Mouse (Mus musculus) small intestine, adult 2 months (tissue): ENCODE measurements at regions not wholly inside any gene's neighbourhood (a gene's known extent, or its start where the extent isn't known, plus 50 kb on each side); places are given as distances from the start of the nearest gene placed in this dataset.
"Not testable (repeated sequence)": the region's sequence is repeated elsewhere in the genome, so short reads cannot be mapped to it uniquely, and the experiment has no call there.

Experiments
- H3K27ac ChIP-seq: fragments of 200-500 bp; 2 replicates; pipeline ENCODE4 v1.5.1; 2012; ENCODE audit warnings: low read depth, low read length, control low read depth, inconsistent platforms; ENCODE audit not compliant: insufficient read depth
- H3K27me3 ChIP-seq: fragments of 200-500 bp; 2 replicates; pipeline ENCODE4 v1.6.1; 2012; ENCODE audit warnings: mild to moderate bottlenecking, moderate library complexity, low read length, inconsistent platforms; ENCODE audit not compliant: control insufficient read depth, insufficient read depth
- H3K36me3 ChIP-seq: fragments of 200-500 bp; 2 replicates; pipeline ENCODE4 v1.6.1; 2012; ENCODE audit warnings: mild to moderate bottlenecking, low read length, control low read depth, inconsistent platforms; ENCODE audit not compliant: control insufficient read depth, insufficient read depth
- H3K4me1 ChIP-seq: fragments of 200-500 bp; 2 replicates; pipeline ENCODE4 v1.6.1; 2012; ENCODE audit warnings: low read length, inconsistent platforms, mixed read lengths; ENCODE audit not compliant: control insufficient read depth, insufficient read depth, insufficient read length
- H3K4me3 ChIP-seq: fragments of 200-500 bp; 2 replicates; pipeline ENCODE4 v1.5.1; 2012; ENCODE audit warnings: low read depth, mild to moderate bottlenecking, control low read depth, inconsistent platforms, low read length, moderate library complexity
- CTCF ChIP-seq: fragments of 200-500 bp; IDR thresholded peaks from 2 replicates; pipeline ENCODE4 v1.5.1; 2012; ENCODE audit warnings: low read depth, mild to moderate bottlenecking, control low read depth, inconsistent platforms, low read length, moderate library complexity, mixed read lengths; ENCODE audit not compliant: insufficient replicate concordance, insufficient read length; ENCODE audit errors: extremely low read depth
- POLR2A ChIP-seq: fragments of 200-500 bp; IDR thresholded peaks from 2 replicates; pipeline ENCODE4 v1.6.1; 2012; ENCODE audit warnings: low read depth, mild to moderate bottlenecking, control low read depth, inconsistent platforms, low read length, moderate library complexity
- WGBS: fragments of 180-500 bp; shearing (Covaris S2); methylation state at CpG from one replicate; pipeline ENCODE4 v1.1.7; 2018; 5-methylcytosine and 5-hydroxymethylcytosine counted together

GRCm38 (mm10) chr3:9100761-9101160, 509.1 kb downstream of the Zfp704 start:
- Histone ChIP-seq H3K27me3 (no peaks in the 10 kb centered on the region), H3K36me3 (no peaks in the 10 kb centered on the region), H3K4me3 (no peak overlapping the region), H3K4me1 (peaks cover 12% of the 10 kb centered on the region), H3K27ac (0 out of 2 replicates have a peak overlapping the region, but pooled peaks have one; percentile 19)
- 30% methylated on average over 8 of the region's 8 CpGs for WGBS
- TF ChIP-seq POLR2A (no peak), CTCF (no peak)

GRCm38 (mm10) chr3:9098441-9098840, 511.4 kb downstream of the Zfp704 start:
- TF ChIP-seq POLR2A (no peak), CTCF (no peak)
- Histone ChIP-seq H3K4me1 (peaks cover 9% of the 10 kb centered on the region), H3K36me3 (no peaks in the 10 kb centered on the region), H3K27me3 (no peaks in the 10 kb centered on the region), H3K27ac (no peak overlapping the region), H3K4me3 (no peak overlapping the region)
- 86% methylated on average over 10 of the region's 10 CpGs for WGBS

DNA sequence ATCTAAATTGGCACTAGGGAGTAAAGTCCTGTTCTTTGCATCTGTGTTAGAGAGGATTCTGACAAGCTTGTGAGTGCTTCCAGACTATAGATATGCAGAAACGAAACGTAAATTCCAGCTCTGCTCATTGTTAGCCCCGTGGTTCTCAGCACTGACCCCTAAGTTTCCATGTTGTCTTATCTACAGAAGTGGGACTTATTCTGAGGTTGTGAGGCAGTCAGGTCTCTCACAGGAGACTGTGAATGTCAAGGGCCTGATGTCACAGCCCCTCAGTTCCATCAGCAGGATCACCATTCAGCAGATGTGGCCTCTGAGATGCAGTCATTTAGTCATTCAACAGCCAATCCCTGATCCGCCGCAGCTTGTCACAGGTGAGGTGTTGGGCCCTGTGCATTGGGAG, 525.8 kb downstream of the Zfp704 start:
- 71% methylated on average over 5 of the region's 5 CpGs for WGBS
- no peak for TF ChIP-seq POLR2A
- 0 out of 2 replicates have a peak, but pooled peaks cover 3% of the 10 kb centered on the region for H3K4me1 ChIP-seq
- no peak overlapping the region for H3K4me3 ChIP-seq
- H3K27ac ChIP-seq, result no peak overlapping the region
- H3K36me3 ChIP-seq, result no peaks in the 10 kb centered on the region
- H3K27me3 ChIP-seq, result 0 out of 2 replicates have a peak, but pooled peaks cover 4% of the 10 kb centered on the region

DNA sequence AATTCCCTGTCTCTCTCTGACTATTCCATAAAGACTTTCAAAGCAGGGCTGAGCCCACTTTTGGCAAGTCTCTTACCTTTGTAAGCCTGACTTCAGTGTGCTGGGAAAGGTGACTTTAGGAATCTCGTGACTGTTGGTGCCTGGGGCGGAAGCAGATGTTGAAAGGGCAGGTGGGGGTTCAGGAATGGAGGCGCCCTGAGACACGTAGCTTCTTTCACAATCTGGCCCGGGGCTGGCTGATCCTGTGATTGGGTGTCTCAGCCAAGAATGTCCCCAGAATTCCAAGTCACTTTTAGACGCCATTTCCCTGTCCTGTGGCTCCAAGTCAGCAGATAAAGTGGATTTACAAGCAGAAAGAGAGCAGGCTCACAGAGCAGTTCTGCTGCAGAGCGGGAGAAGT, 527.8 kb downstream of the Zfp704 start:
- Histone ChIP-seq H3K27me3 (0 out of 2 replicates have a peak, but pooled peaks cover 4% of the 10 kb centered on the region), H3K4me1 (0 out of 2 replicates have a peak, but pooled peaks cover 3% of the 10 kb centered on the region), H3K27ac (no peak overlapping the region), H3K4me3 (no peak overlapping the region), H3K36me3 (no peaks in the 10 kb centered on the region)
- 59% methylated on average over 7 of the region's 7 CpGs for WGBS
- TF ChIP-seq POLR2A, result no peak
- no peak for TF ChIP-seq CTCF

DNA sequence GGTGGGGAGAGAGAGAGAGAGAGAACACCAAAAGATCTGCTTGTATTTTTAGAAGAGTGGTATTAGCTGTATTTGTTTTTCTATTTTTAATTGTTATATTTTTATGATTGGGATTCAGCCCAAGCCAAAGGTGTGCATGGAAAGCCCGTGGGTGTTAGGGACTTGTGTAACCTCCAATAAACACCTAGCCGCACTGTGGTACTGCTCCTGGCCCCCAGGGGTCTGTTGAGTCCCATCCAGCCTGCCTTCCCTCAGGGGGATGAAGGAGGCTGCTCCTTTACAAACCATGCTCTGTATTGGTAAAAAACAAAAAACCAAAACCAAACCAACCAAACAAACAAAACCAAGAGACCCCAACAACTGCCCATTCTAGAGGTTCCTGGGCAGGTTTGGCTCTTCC, 531.7 kb downstream of the Zfp704 start:
- 56% methylated on average over 2 of the region's 2 CpGs for WGBS
- Histone ChIP-seq H3K36me3 (no peaks in the 10 kb centered on the region), H3K27ac (no peak overlapping the region), H3K4me3 (no peak overlapping the region), H3K4me1 (no peaks in the 10 kb centered on the region), H3K27me3 (0 out of 2 replicates have a peak, but pooled peaks cover 4% of the 10 kb centered on the region)
- TF ChIP-seq CTCF (no peak), POLR2A (no peak)

GRCm38 (mm10) chr3:9076696-9077095, 533.2 kb downstream of the Zfp704 start:
- Histone ChIP-seq H3K4me1 (no peaks in the 10 kb centered on the region), H3K4me3 (no peak overlapping the region), H3K27ac (no peak overlapping the region), H3K36me3 (no peaks in the 10 kb centered on the region), H3K27me3 (0 out of 2 replicates have a peak, but pooled peaks cover 4% of the 10 kb centered on the region)
- WGBS, result 18% methylated on average over 3 of the region's 3 CpGs
- no peak for TF ChIP-seq POLR2A
- peak; percentile 82 for TF ChIP-seq CTCF

GRCm38 (mm10) chr3:9072471-9072870, 537.4 kb downstream of the Zfp704 start:
- H3K36me3 ChIP-seq, H3K4me1 ChIP-seq, H3K27me3 ChIP-seq, H3K4me3 ChIP-seq, H3K27ac ChIP-seq: not testable (repeated sequence)
- WGBS, result 92% methylated on average over 13 of the region's 13 CpGs

GRCm38 (mm10) chr3:9067048-9067447, 542.8 kb downstream of the Zfp704 start:
- 2% methylated on average over 12 of the region's 12 CpGs for WGBS
- H3K27ac ChIP-seq, result no peak overlapping the region
- peak; percentile 79 for TF ChIP-seq CTCF
- TF ChIP-seq POLR2A, result no peak
- H3K36me3 ChIP-seq, result no peaks in the 10 kb centered on the region
- H3K27me3 ChIP-seq, result no peaks in the 10 kb centered on the region
- H3K4me1 ChIP-seq, result peaks cover 7% of the 10 kb centered on the region
- no peak overlapping the region for H3K4me3 ChIP-seq
